Mouse (Mus musculus): Measurements from ENCODE around the gene Gpr87.
"Not testable (repeated sequence)": the region's sequence is repeated elsewhere in the genome, so short reads cannot be mapped to it uniquely, and the experiment has no call there.

The Gpr87 gene

GRCm38 (mm10) chr3:59187336-59187735 lies 7.6 kb downstream of the Gpr87 start:
- DNase-seq (ENCODE audit: low spot score in 2 of 2): no peak

GRCm38 (mm10) chr3:59185662-59186061 lies 9.2 kb downstream of the Gpr87 start:
- no peak for DNase-seq (ENCODE audit: low spot score in 2 of 2)

GRCm38 (mm10) chr3:59182129-59182528 lies 12.8 kb downstream of the Gpr87 start:
- no peak for DNase-seq (ENCODE audit: low spot score in 2 of 2)

GRCm38 (mm10) chr3:59181134-59181533 lies 13.8 kb downstream of the Gpr87 start:
- DNase-seq (ENCODE audit: low spot score in 2 of 2): no peak

GRCm38 (mm10) chr3:59176871-59177270 lies 18.0 kb downstream of the Gpr87 start:
- no peak for DNase-seq (ENCODE audit: low spot score in 2 of 2)

- peak; percentile 21 to 40 for DNase-seq (ENCODE audit: low spot score in 2 of 2)
Observed at GRCm38 (mm10) chr3:59175234-59175633, 19.7 kb downstream of the Gpr87 start.

GRCm38 (mm10) chr3:59174426-59175154 lies 20.3 kb downstream of the Gpr87 start:
- DNase-seq (ENCODE audit: low spot score in 2 of 2): no peak

GRCm38 (mm10) chr3:59169921-59170627 lies 24.8 kb downstream of the Gpr87 start:
- no peak for DNase-seq (ENCODE audit: low spot score in 2 of 2)

- no peak for DNase-seq (ENCODE audit: low spot score in 2 of 2)
Observed at GRCm38 (mm10) chr3:59169215-59169614, 25.7 kb downstream of the Gpr87 start.

GRCm38 (mm10) chr3:59168476-59168875 lies 26.4 kb downstream of the Gpr87 start:
- DNase-seq (ENCODE audit: low spot score in 2 of 2): no peak

- no peak for DNase-seq (ENCODE audit: low spot score in 2 of 2)
Observed at GRCm38 (mm10) chr3:59167417-59168054, 27.4 kb downstream of the Gpr87 start.

- no peak for DNase-seq (ENCODE audit: low spot score in 2 of 2)
Observed at GRCm38 (mm10) chr3:59160465-59160864, 34.4 kb downstream of the Gpr87 start.

GRCm38 (mm10) chr3:59157048-59157447 lies 37.9 kb downstream of the Gpr87 start:
- no peak for DNase-seq (ENCODE audit: low spot score in 2 of 2)

- DNase-seq (ENCODE audit: low spot score in 2 of 2): no peak
Observed at GRCm38 (mm10) chr3:59155404-59155803, 39.5 kb downstream of the Gpr87 start.

- no peak for DNase-seq (ENCODE audit: low spot score in 2 of 2)
Observed at GRCm38 (mm10) chr3:59154888-59155287, 40.0 kb downstream of the Gpr87 start.

GRCm38 (mm10) chr3:59153424-59153823 lies 41.5 kb downstream of the Gpr87 start, which contains the start of gene P2ry14:
Gene P2ry14 (minus strand): TSS chr3:59153618.
- no peak for DNase-seq (ENCODE audit: low spot score in 2 of 2)

- DNase-seq (ENCODE audit: low spot score in 2 of 2): no peak
Observed at GRCm38 (mm10) chr3:59150624-59151023, 44.3 kb downstream of the Gpr87 start.

GRCm38 (mm10) chr3:59149646-59150045 lies 45.3 kb downstream of the Gpr87 start:
- no peak for DNase-seq (ENCODE audit: low spot score in 2 of 2)

- no peak for DNase-seq (ENCODE audit: low spot score in 2 of 2)
Observed at GRCm38 (mm10) chr3:59145194-59145593, 49.7 kb downstream of the Gpr87 start.

GRCm38 (mm10) chr3:59141507-59142305 lies 53.2 kb downstream of the Gpr87 start:
- DNase-seq (ENCODE audit: low spot score in 2 of 2): no peak

GRCm38 (mm10) chr3:59140941-59141340 lies 54.0 kb downstream of the Gpr87 start:
- DNase-seq (ENCODE audit: low spot score in 2 of 2): not testable (repeated sequence)

- no peak for DNase-seq (ENCODE audit: low spot score in 2 of 2)
Observed at GRCm38 (mm10) chr3:59140115-59140514, 54.8 kb downstream of the Gpr87 start.

All from frontal cortex, postnatal 10 days (tissue).